Mouse (Mus musculus) MEL (cell line): ENCODE measurements at regions not wholly inside any gene's neighbourhood (a gene's known extent, or its start where the extent isn't known, plus 50 kb on each side); places are given as distances from the start of the nearest gene placed in this dataset.
A peak's percentile ranks its signal among the peaks of the same experiment; 100 is the strongest.

Experiments used
- DNase-seq: peaks from one replicate; pipeline ENCODE4 v3.0.0; 2011; ENCODE audit warnings: low read depth, low spot score
- H3K27ac ChIP-seq: 2 replicates; pipeline ENCODE4 v1.5.1; 2012; ENCODE audit warnings: low read depth, mild to moderate bottlenecking, control low read depth, low read length, moderate library complexity; ENCODE audit not compliant: control insufficient read depth
- H3K27me3 ChIP-seq, 2 experiments: fragments of 150-350 bp in 1 of 2; sonication (generic) in 1 of 2; 2 replicates each; pipeline ENCODE4 v1.6.1; 2012; ENCODE audit warnings: low read length in 2 of 2, mild to moderate bottlenecking in 2 of 2, improper control_type of control experiment in 1 of 2, moderate library complexity in 1 of 2; ENCODE audit not compliant: insufficient read depth in 2 of 2, control insufficient read depth in 1 of 2
- H3K36me3 ChIP-seq, 2 experiments: 2 replicates each; pipeline ENCODE4 v1.6.1; 2012 to 2014; ENCODE audit warnings: low read length in 2 of 2, improper control_type of control experiment in 1 of 2, inconsistent platforms in 1 of 2, mild to moderate bottlenecking in 1 of 2; ENCODE audit not compliant: insufficient read depth in 2 of 2, control insufficient read depth in 1 of 2
- H3K4me1 ChIP-seq, 2 experiments: fragments of 150-350 bp in 1 of 2; sonication (generic) in 1 of 2; 2 replicates each; pipeline ENCODE4 v1.6.1; 2012; ENCODE audit warnings: low read length in 2 of 2, improper control_type of control experiment in 1 of 2, mild to moderate bottlenecking in 1 of 2; ENCODE audit not compliant: insufficient read depth in 2 of 2, control insufficient read depth in 1 of 2
- H3K4me3 ChIP-seq, 2 experiments: fragments of 150-350 bp in 1 of 2; sonication (generic) in 1 of 2; 2 replicates each; pipeline ENCODE4 v1.5.1; 2012; ENCODE audit warnings: low read depth in 2 of 2, low read length in 2 of 2, mild to moderate bottlenecking in 2 of 2, moderate library complexity in 2 of 2, control low read depth in 1 of 2, improper control_type of control experiment in 1 of 2; ENCODE audit not compliant: control insufficient read depth in 1 of 2, insufficient read depth in 1 of 2
- H3K79me2 ChIP-seq: 2 replicates; pipeline ENCODE4 v1.6.1; 2012; ENCODE audit warnings: mild to moderate bottlenecking, low read length, moderate library complexity; ENCODE audit not compliant: control insufficient read depth, poor library complexity, insufficient read depth
- H3K9ac ChIP-seq: 2 replicates; pipeline ENCODE4 v1.6.1; 2012; ENCODE audit warnings: low read depth, mild to moderate bottlenecking, control low read depth, low read length, moderate library complexity; ENCODE audit not compliant: control insufficient read depth, poor library complexity, severe bottlenecking
- H3K9me3 ChIP-seq: fragments of 150-350 bp; sonication (generic); replicated peaks from 2 replicates; pipeline ENCODE4 v1.6.1; 2012; ENCODE audit warnings: mild to moderate bottlenecking, low read length, improper control_type of control experiment, moderate library complexity; ENCODE audit not compliant: insufficient read depth
- BHLHE40 ChIP-seq: IDR thresholded peaks from 2 replicates; pipeline ENCODE4 v1.6.1; 2012; ENCODE audit warnings: low read depth, mild to moderate bottlenecking, inconsistent platforms, low read length, improper control_type of control experiment, borderline replicate concordance
- CHD1 ChIP-seq: IDR thresholded peaks from 2 replicates; pipeline ENCODE4 v1.6.1; 2012; ENCODE audit warnings: low read depth, mild to moderate bottlenecking, inconsistent platforms, low read length, improper control_type of control experiment
- CHD2 ChIP-seq: IDR thresholded peaks from 2 replicates; pipeline ENCODE4 v1.6.1; 2011; ENCODE audit warnings: low read length, improper control_type of control experiment
- E2F4 ChIP-seq: IDR thresholded peaks from 2 replicates; pipeline ENCODE4 v1.6.1; 2011; ENCODE audit warnings: low read depth, low read length, improper control_type of control experiment, borderline replicate concordance
- ELF1 ChIP-seq: IDR thresholded peaks from 2 replicates; pipeline ENCODE4 v1.6.1; 2014; ENCODE audit warnings: low read depth, mild to moderate bottlenecking, inconsistent platforms, low read length, improper control_type of control experiment, moderate library complexity
- GABPA ChIP-seq: IDR thresholded peaks from 2 replicates; pipeline ENCODE4 v1.6.1; 2012; ENCODE audit warnings: low read depth, mild to moderate bottlenecking, inconsistent platforms, low read length, improper control_type of control experiment, moderate library complexity
- JUND ChIP-seq: IDR thresholded peaks from 2 replicates; pipeline ENCODE4 v1.6.1; 2011; ENCODE audit warnings: low read depth, mild to moderate bottlenecking, improper control_type of control experiment, low read length
- KAT2A ChIP-seq: conservative IDR thresholded peaks from 2 replicates; pipeline ENCODE4 v1.6.1; 2012; ENCODE audit warnings: low read depth, low read length, improper control_type of control experiment, inconsistent platforms
- MAFK ChIP-seq: IDR thresholded peaks from 2 replicates; pipeline ENCODE4 v1.6.1; 2011; ENCODE audit warnings: low read depth, mild to moderate bottlenecking, low read length, improper control_type of control experiment, borderline replicate concordance
- MAX ChIP-seq: IDR thresholded peaks from 2 replicates; pipeline ENCODE4 v1.6.1; 2011; ENCODE audit warnings: low read length, improper control_type of control experiment
- MYB ChIP-seq: IDR thresholded peaks from 2 replicates; pipeline ENCODE4 v1.6.1; 2011; ENCODE audit warnings: mild to moderate bottlenecking, low read depth, low read length, improper control_type of control experiment
- NELFE ChIP-seq: IDR thresholded peaks from 2 replicates; pipeline ENCODE4 v1.6.1; 2011; ENCODE audit warnings: low read depth, low read length, improper control_type of control experiment
- NRF1 ChIP-seq: IDR thresholded peaks from 2 replicates; pipeline ENCODE4 v1.6.1; 2014; ENCODE audit warnings: low read depth, mild to moderate bottlenecking, inconsistent platforms, low read length, improper control_type of control experiment, moderate library complexity; ENCODE audit not compliant: poor library complexity, insufficient read depth, severe bottlenecking
- POLR2AphosphoS2 ChIP-seq: IDR thresholded peaks from 2 replicates; pipeline ENCODE4 v1.6.1; 2011; ENCODE audit warnings: low read length, improper control_type of control experiment
- POLR2AphosphoS5 ChIP-seq: IDR thresholded peaks from 2 replicates; pipeline ENCODE4 v1.6.1; 2012; ENCODE audit warnings: low read depth, borderline replicate concordance, mild to moderate bottlenecking, inconsistent platforms, low read length, moderate library complexity, mixed read lengths
- RCOR1 ChIP-seq: IDR thresholded peaks from 2 replicates; pipeline ENCODE4 v1.6.1; 2012; ENCODE audit warnings: low read depth, mild to moderate bottlenecking, inconsistent platforms, low read length, improper control_type of control experiment
- SIN3A ChIP-seq: IDR thresholded peaks from 2 replicates; pipeline ENCODE4 v1.6.1; 2012; ENCODE audit warnings: low read length, improper control_type of control experiment, inconsistent platforms
- TAL1 ChIP-seq: IDR thresholded peaks from 2 replicates; pipeline ENCODE4 v1.6.1; 2012; ENCODE audit warnings: mild to moderate bottlenecking, inconsistent platforms, low read length, moderate library complexity, mixed read lengths
- TCF12 ChIP-seq: IDR thresholded peaks from 2 replicates; pipeline ENCODE4 v1.6.1; 2014; ENCODE audit warnings: low read depth, mild to moderate bottlenecking, inconsistent platforms, low read length, improper control_type of control experiment, moderate library complexity
- USF1 ChIP-seq: IDR thresholded peaks from 2 replicates; pipeline ENCODE4 v1.6.1; 2014; ENCODE audit warnings: low read depth, mild to moderate bottlenecking, inconsistent platforms, low read length, improper control_type of control experiment, moderate library complexity
- USF2 ChIP-seq, 2 experiments: IDR thresholded peaks; 2 replicates each; pipeline ENCODE4 v1.6.1; 2011 to 2012; ENCODE audit warnings: improper control_type of control experiment in 2 of 2, low read length in 2 of 2, borderline replicate concordance in 1 of 2, inconsistent platforms in 1 of 2, low read depth in 1 of 2, mild to moderate bottlenecking in 1 of 2; ENCODE audit not compliant: insufficient read depth in 1 of 2
- ZC3H11A ChIP-seq: IDR thresholded peaks from 2 replicates; pipeline ENCODE4 v1.6.1; 2012; ENCODE audit warnings: low read depth, mild to moderate bottlenecking, inconsistent platforms, low read length, improper control_type of control experiment
- ZMIZ1 ChIP-seq: IDR thresholded peaks from 2 replicates; pipeline ENCODE4 v1.6.1; 2012; ENCODE audit warnings: low read depth, mild to moderate bottlenecking, inconsistent platforms, low read length, improper control_type of control experiment, moderate library complexity
- ZNF384 ChIP-seq: IDR thresholded peaks from 2 replicates; pipeline ENCODE4 v1.6.1; 2012; ENCODE audit warnings: low read depth, mild to moderate bottlenecking, inconsistent platforms, low read length, improper control_type of control experiment

DNA sequence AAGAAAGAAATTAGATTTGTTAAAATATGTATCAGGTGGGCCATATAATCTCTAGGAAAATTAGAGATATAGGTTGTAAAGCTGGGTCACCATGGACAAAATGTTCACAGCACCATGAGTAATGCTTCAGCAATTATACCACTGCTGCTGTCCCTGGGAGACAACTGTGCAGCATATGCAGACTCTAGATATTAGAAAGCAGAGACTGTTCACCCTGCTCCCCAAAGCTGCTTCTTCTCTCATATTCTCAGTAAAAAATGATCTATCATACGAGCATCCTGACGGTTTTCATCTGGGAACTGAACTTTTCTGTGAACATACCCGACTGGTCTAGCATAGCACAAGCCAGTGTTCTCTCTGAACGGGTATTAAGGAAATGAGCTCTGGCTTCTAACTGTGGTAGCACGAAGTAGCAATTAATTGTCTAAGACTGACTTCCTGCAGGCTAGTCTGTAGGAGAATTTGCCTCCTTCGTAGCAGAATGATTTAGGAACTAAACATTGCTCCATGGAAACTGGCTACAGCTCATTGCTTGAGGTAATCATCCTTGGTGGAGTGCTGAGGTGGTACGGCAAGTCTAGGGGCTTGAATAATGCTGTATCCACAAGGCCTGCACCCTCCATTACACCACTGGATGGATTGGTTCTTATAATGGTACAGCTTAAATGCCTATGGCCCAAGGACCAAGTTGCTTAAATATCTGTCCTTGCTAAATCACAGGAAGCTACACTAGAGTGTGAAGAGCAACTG is 305.9 kb downstream of the Otol1 start:
- no peak overlapping the region for H3K4me3 ChIP-seq
- H3K9me3 ChIP-seq, result no peaks in the 10 kb centered on the region
- TF ChIP-seq ZNF384 (no peak), ZMIZ1 (no peak), USF2 (IDR thresholded peaks at IDR 0.05; ENCODE audit: borderline replicate concordance in 1 of 2, insufficient read depth in 1 of 2, low read depth in 1 of 2, low read length in 2 of 2) (no peak), MYB (no peak), POLR2AphosphoS5 (no peak), TCF12 (no peak), USF1 (no peak), E2F4 (no peak), BHLHE40 (no peak), SIN3A (no peak), ELF1 (no peak), POLR2AphosphoS2 (no peak)
- no peaks in the 10 kb centered on the region for H3K79me2 ChIP-seq
- no peaks in the 10 kb centered on the region for H3K4me1 ChIP-seq
- no peaks in the 10 kb centered on the region for H3K27me3 ChIP-seq
- H3K9ac ChIP-seq, result no peak overlapping the region
- no peaks in the 10 kb centered on the region for H3K36me3 ChIP-seq
- DNase-seq, result no peak
- no peak overlapping the region for H3K27ac ChIP-seq

DNA sequence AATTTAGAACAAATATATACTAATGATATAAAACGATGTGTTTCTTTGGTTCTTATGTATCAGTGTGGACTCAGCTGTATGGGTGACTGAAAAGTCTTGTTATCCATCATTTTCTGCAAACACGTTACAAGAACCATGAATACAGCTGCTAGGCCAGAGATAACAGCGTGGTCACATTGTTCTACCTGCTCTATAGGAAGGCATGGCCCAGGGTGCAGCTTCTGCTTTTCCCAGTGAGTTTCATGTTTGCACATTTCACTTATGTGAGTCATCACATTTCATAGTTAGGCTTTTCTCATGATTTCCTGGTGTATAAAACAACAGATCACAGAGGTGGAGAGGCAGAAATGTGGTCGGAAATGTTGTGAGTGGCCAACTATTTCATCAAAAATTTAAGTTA is 306.8 kb downstream of the Otol1 start:
- H3K4me3 ChIP-seq, result no peak overlapping the region
- DNase-seq, result peak; percentile 3
- no peaks in the 10 kb centered on the region for H3K9me3 ChIP-seq
- TF ChIP-seq MAFK (no peak), JUND (no peak), TCF12 (no peak), ZC3H11A (no peak), KAT2A (no peak), TAL1 (no peak), CHD1 (no peak), NELFE (no peak), CHD2 (no peak), MAX (no peak), POLR2AphosphoS5 (no peak), RCOR1 (no peak), NRF1 (no peak), GABPA (no peak)
- TF ChIP-seq, all 39 proteins: peak for 0
- Histone ChIP-seq H3K36me3 (no peaks in the 10 kb centered on the region), H3K4me1 (no peaks in the 10 kb centered on the region), H3K27me3 (no peaks in the 10 kb centered on the region), H3K79me2 (no peaks in the 10 kb centered on the region), H3K27ac (no peak overlapping the region), H3K9ac (no peak overlapping the region)
